Mouse (Mus musculus): ENCODE data around the gene Zfp663. TPM values are rescaled to one million over a fixed set of nuclear protein-coding genes. Genes with fewer than 3 reads are reported as not detected.

Gene Zfp663
- polyA plus RNA-seq, 1 experiment from 2014 or later, result 4.5 TPM

- Histone ChIP-seq H3K9ac (ENCODE audit: low read depth, low read length) (no peak overlapping the region), H3K4me3 (ENCODE audit: low read length) (no peak overlapping the region), H3K27me3 (replicated peaks; ENCODE audit: control insufficient read depth, insufficient read depth, low read length) (no peaks in the 10 kb centered on the region), H3K4me2 (ENCODE audit: low read length) (no peak overlapping the region), H3K9me3 (ENCODE audit: control insufficient read depth, low read length) (no peaks in the 10 kb centered on the region), H3K36me3 (ENCODE audit: control insufficient read depth, insufficient read depth, low read length) (peaks cover 22% of the 10 kb centered on the region), H3K4me1 (ENCODE audit: control insufficient read depth, insufficient read depth, low read depth, low read length) (peaks cover 10% of the 10 kb centered on the region), H3K27ac (ENCODE audit: low read depth, low read length) (no peak overlapping the region)
- ATAC-seq, result no peak
- 89% methylated on average over 8 of the region's 8 CpGs for WGBS
These were observed 63.1 kb downstream of the Zfp663 start for GRCm38 (mm10) chr2:165305438-165305837.

- Histone ChIP-seq H3K27ac (ENCODE audit: low read depth, low read length) (no peak overlapping the region), H3K9me3 (ENCODE audit: control insufficient read depth, low read length) (no peaks in the 10 kb centered on the region), H3K9ac (ENCODE audit: low read depth, low read length) (no peak overlapping the region), H3K4me1 (ENCODE audit: control insufficient read depth, insufficient read depth, low read depth, low read length) (peaks cover 7% of the 10 kb centered on the region), H3K36me3 (ENCODE audit: control insufficient read depth, insufficient read depth, low read length) (peaks cover 20% of the 10 kb centered on the region), H3K4me3 (ENCODE audit: low read length) (no peak overlapping the region), H3K4me2 (ENCODE audit: low read length) (no peak overlapping the region), H3K27me3 (replicated peaks; ENCODE audit: control insufficient read depth, insufficient read depth, low read length) (no peaks in the 10 kb centered on the region)
- no peak for ATAC-seq
- WGBS, result 92% methylated on average over 19 of the region's 19 CpGs
These were observed 63.7 kb downstream of the Zfp663 start for GRCm38 (mm10) chr2:165304819-165305218.

GRCm38 (mm10) chr2:165303354-165304012, 65.0 kb downstream of the Zfp663 start:
- no peak overlapping the region for H3K27ac ChIP-seq (ENCODE audit: low read depth, low read length)
- ATAC-seq, result no peak
- H3K4me2 ChIP-seq (ENCODE audit: low read length), result no peak overlapping the region
- H3K9ac ChIP-seq (ENCODE audit: low read depth, low read length), result no peak overlapping the region
- no peaks in the 10 kb centered on the region for H3K27me3 ChIP-seq (replicated peaks; ENCODE audit: control insufficient read depth, insufficient read depth, low read length)
- H3K9me3 ChIP-seq (ENCODE audit: control insufficient read depth, low read length), result no peaks in the 10 kb centered on the region
- peaks cover 5% of the 10 kb centered on the region; the same call in 1 of the 2 replicates for H3K4me1 ChIP-seq (ENCODE audit: control insufficient read depth, insufficient read depth, low read depth, low read length)
- 88% methylated on average over 6 of the region's 6 CpGs for WGBS
- H3K4me3 ChIP-seq (ENCODE audit: low read length), result no peak overlapping the region
- peaks cover 20% of the 10 kb centered on the region for H3K36me3 ChIP-seq (ENCODE audit: control insufficient read depth, insufficient read depth, low read length)

DNA sequence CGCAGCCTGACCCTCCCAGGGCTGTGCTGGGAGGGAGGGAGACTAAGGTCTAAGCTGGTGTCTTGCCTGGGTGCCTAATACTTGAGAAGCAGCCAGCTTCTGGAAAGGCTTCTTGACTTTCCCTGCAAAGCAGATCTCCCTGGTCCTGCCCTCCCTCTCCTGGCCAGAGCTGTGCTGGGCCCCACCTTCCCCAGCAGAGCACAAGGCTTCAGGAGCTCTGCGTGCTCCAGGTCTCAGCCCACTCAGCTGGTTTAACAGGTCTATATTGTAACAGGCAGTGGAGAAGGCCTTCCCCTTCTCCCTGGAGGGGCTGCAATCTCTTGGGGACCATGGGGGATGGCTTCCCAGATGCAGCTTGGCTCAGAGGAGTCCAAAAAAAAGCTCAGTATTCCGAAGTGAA, 67.1 kb downstream of the Zfp663 start:
- no peak overlapping the region for H3K4me2 ChIP-seq (ENCODE audit: low read length)
- H3K9me3 ChIP-seq (ENCODE audit: control insufficient read depth, low read length), result no peaks in the 10 kb centered on the region
- 50% methylated on average over 3 of the region's 3 CpGs for WGBS
- H3K9ac ChIP-seq (ENCODE audit: low read depth, low read length), result no peak overlapping the region
- peak overlapping the region; percentile 54; the same call in 1 of the 2 replicates for H3K27ac ChIP-seq (ENCODE audit: low read depth, low read length)
- no peaks in the 10 kb centered on the region for H3K27me3 ChIP-seq (replicated peaks; ENCODE audit: control insufficient read depth, insufficient read depth, low read length)
- no peak for ATAC-seq
- peaks cover 5% of the 10 kb centered on the region; the same call in 1 of the 2 replicates for H3K4me1 ChIP-seq (ENCODE audit: control insufficient read depth, insufficient read depth, low read depth, low read length)
- peaks cover 34% of the 10 kb centered on the region for H3K36me3 ChIP-seq (ENCODE audit: control insufficient read depth, insufficient read depth, low read length)
- no peak overlapping the region for H3K4me3 ChIP-seq (ENCODE audit: low read length)

Other genes starting within 250 kb of the Zfp663 start
- gene Cdh22, start 133.9 kb downstream of the Zfp663 start, polyA plus RNA-seq (2015; fragmentation: Nextera tagmentation; extraction: Ambion mirVana), result 11.0 and 13.1 TPM in 2 replicates
- 73.4 and 79.6 TPM in 2 replicates for gene Slc35c2, start 80.9 kb downstream of the Zfp663 start, polyA plus RNA-seq (2015; fragmentation: Nextera tagmentation; extraction: Ambion mirVana)
- gene Elmo2, start 42.2 kb downstream of the Zfp663 start, polyA plus RNA-seq (2015; fragmentation: Nextera tagmentation; extraction: Ambion mirVana), result 96.2 and 115 TPM in 2 replicates
- gene Zfp334, start 19.5 kb upstream of the Zfp663 start, polyA plus RNA-seq (2015; fragmentation: Nextera tagmentation; extraction: Ambion mirVana), result 6.8 and 9.0 TPM in 2 replicates
- gene Ocstamp, start 31.7 kb upstream of the Zfp663 start, polyA plus RNA-seq (2015; fragmentation: Nextera tagmentation; extraction: Ambion mirVana), result 0.04 and 0.05 TPM in 2 replicates
- 11.7 and 13.1 TPM in 2 replicates for gene Slc13a3, start 104.5 kb upstream of the Zfp663 start, polyA plus RNA-seq (2015; fragmentation: Nextera tagmentation; extraction: Ambion mirVana)
- 40.6 and 42.6 TPM in 2 replicates for gene Trp53rka, start 124.6 kb upstream of the Zfp663 start, polyA plus RNA-seq (2015; fragmentation: Nextera tagmentation; extraction: Ambion mirVana)
- gene Slc2a10, start 135.1 kb upstream of the Zfp663 start, polyA plus RNA-seq (2015; fragmentation: Nextera tagmentation; extraction: Ambion mirVana), result 3.0 and 3.3 TPM in 2 replicates
- gene Eya2, start 226.3 kb upstream of the Zfp663 start, polyA plus RNA-seq (2015; fragmentation: Nextera tagmentation; extraction: Ambion mirVana), result 8.1 and 12.1 TPM in 2 replicates